Mouse (Mus musculus) hindbrain, embryonic 10.5 days (tissue): Measurements from ENCODE around the gene Wfdc6a. TPM values are rescaled to one million over a fixed set of nuclear protein-coding genes. Genes with fewer than 3 reads are reported as not detected.

ENCODE experiments used
- DNase-seq: peaks from one replicate; pipeline ENCODE4 v3.0.0-alpha.2; 2017; ENCODE audit warnings: low spot score
- H3K27ac ChIP-seq: fragments of 300-500 bp; sonication (generic); 2 replicates; pipeline ENCODE4 v1.5.1; 2016; ENCODE audit warnings: mild to moderate bottlenecking, moderate library complexity
- H3K27me3 ChIP-seq: fragments of 300-500 bp; sonication (generic); 2 replicates; pipeline ENCODE4 v1.6.1; 2016; ENCODE audit warnings: mild to moderate bottlenecking; ENCODE audit not compliant: poor library complexity, insufficient read depth, severe bottlenecking
- H3K36me3 ChIP-seq: fragments of 300-500 bp; sonication (generic); 2 replicates; pipeline ENCODE4 v1.6.1; 2016; ENCODE audit warnings: mild to moderate bottlenecking, moderate library complexity
- H3K4me1 ChIP-seq: fragments of 300-500 bp; sonication (generic); replicated peaks from 2 replicates; pipeline ENCODE4 v1.6.1; 2016; ENCODE audit warnings: mild to moderate bottlenecking
- H3K4me3 ChIP-seq: fragments of 300-500 bp; sonication (generic); 2 replicates; pipeline ENCODE4 v1.5.1; 2016; ENCODE audit warnings: mild to moderate bottlenecking, moderate library complexity
- H3K9me3 ChIP-seq: fragments of 300-500 bp; sonication (generic); 2 replicates; pipeline ENCODE4 v1.6.1; 2016; ENCODE audit warnings: mild to moderate bottlenecking, moderate library complexity
- WGBS: fragments of 180-500 bp; shearing (Covaris S2); methylation state at CpG from one replicate; pipeline ENCODE4 v1.1.7; 2016; 5-methylcytosine and 5-hydroxymethylcytosine counted together
- polyA plus RNA-seq: library from polyadenylated mRNA; unstranded; fragments of >200 nt; fragmentation: Nextera tagmentation; extraction: Ambion mirVana; gene quantifications from 2 replicates; pipeline ENCODE4 v1.2.1, GENCODE M21; 2016

Wfdc6a gene
- polyA plus RNA-seq, 1 experiment from 2014 or later: not detected

- H3K27ac ChIP-seq: no peak overlapping the region
- peaks cover 3% of the 10 kb centered on the region for H3K4me1 ChIP-seq
- no peak overlapping the region for H3K4me3 ChIP-seq
- no peaks in the 10 kb centered on the region for H3K27me3 ChIP-seq
- no peaks in the 10 kb centered on the region for H3K9me3 ChIP-seq
- WGBS: 50% methylated on average over 5 of the region's 5 CpGs
- no peak for DNase-seq
- no peaks in the 10 kb centered on the region for H3K36me3 ChIP-seq
These were observed 40.7 kb downstream of the Wfdc6a start for GRCm38 (mm10) chr2:164544454-164545097.

GRCm38 (mm10) chr2:164543745-164544144 is 41.5 kb downstream of the Wfdc6a start:
- no peak overlapping the region for H3K4me3 ChIP-seq
- H3K9me3 ChIP-seq: no peaks in the 10 kb centered on the region
- H3K36me3 ChIP-seq: no peaks in the 10 kb centered on the region
- H3K27ac ChIP-seq: no peak overlapping the region
- 70% methylated on average over 2 of the region's 2 CpGs for WGBS
- no peaks in the 10 kb centered on the region for H3K27me3 ChIP-seq
- no peaks in the 10 kb centered on the region; the same call in 1 of the 2 replicates for H3K4me1 ChIP-seq
- no peak for DNase-seq

GRCm38 (mm10) chr2:164542598-164542997 is 42.6 kb downstream of the Wfdc6a start:
- no peaks in the 10 kb centered on the region for H3K36me3 ChIP-seq
- no peak overlapping the region for H3K27ac ChIP-seq
- no peaks in the 10 kb centered on the region; the same call in 1 of the 2 replicates for H3K4me1 ChIP-seq
- no peak overlapping the region for H3K4me3 ChIP-seq
- no peaks in the 10 kb centered on the region for H3K27me3 ChIP-seq
- DNase-seq: no peak
- 90% methylated on average over 7 of the region's 7 CpGs for WGBS
- H3K9me3 ChIP-seq: no peaks in the 10 kb centered on the region

- Histone ChIP-seq H3K27me3 (no peaks in the 10 kb centered on the region), H3K36me3 (no peaks in the 10 kb centered on the region), H3K4me1 (no peaks in the 10 kb centered on the region; the same call in 1 of the 2 replicates), H3K4me3 (no peak overlapping the region), H3K9me3 (no peaks in the 10 kb centered on the region), H3K27ac (no peak overlapping the region)
- DNase-seq: no peak
- 79% methylated on average over 5 of the region's 5 CpGs for WGBS
These were observed 43.1 kb downstream of the Wfdc6a start for GRCm38 (mm10) chr2:164542132-164542531.

- no peaks in the 10 kb centered on the region for H3K27me3 ChIP-seq
- DNase-seq: no peak
- no peaks in the 10 kb centered on the region for H3K9me3 ChIP-seq
- no peaks in the 10 kb centered on the region for H3K36me3 ChIP-seq
- 49% methylated on average over 8 of the region's 8 CpGs for WGBS
- H3K4me3 ChIP-seq: no peak overlapping the region
- no peak overlapping the region for H3K27ac ChIP-seq
- no peaks in the 10 kb centered on the region; the same call in 1 of the 2 replicates for H3K4me1 ChIP-seq
These were observed 44.4 kb downstream of the Wfdc6a start for GRCm38 (mm10) chr2:164540652-164541427.

- Histone ChIP-seq H3K36me3 (no peaks in the 10 kb centered on the region), H3K27ac (no peak overlapping the region), H3K4me1 (no peaks in the 10 kb centered on the region; the same call in 1 of the 2 replicates), H3K9me3 (no peaks in the 10 kb centered on the region), H3K4me3 (no peak overlapping the region), H3K27me3 (no peaks in the 10 kb centered on the region)
- WGBS: 86% methylated on average over 4 of the region's 4 CpGs
- DNase-seq: no peak
These were observed 48.2 kb downstream of the Wfdc6a start for GRCm38 (mm10) chr2:164537003-164537402.

GRCm38 (mm10) chr2:164534315-164534714 is 50.9 kb downstream of the Wfdc6a start:
- Histone ChIP-seq H3K4me3 (no peak overlapping the region), H3K27me3 (no peaks in the 10 kb centered on the region), H3K4me1 (no peaks in the 10 kb centered on the region), H3K36me3 (no peaks in the 10 kb centered on the region), H3K9me3 (no peaks in the 10 kb centered on the region), H3K27ac (no peak overlapping the region)
- WGBS: 83% methylated on average over 10 of the region's 10 CpGs
- no peak for DNase-seq

GRCm38 (mm10) chr2:164531169-164531568 is 54.1 kb downstream of the Wfdc6a start:
- Histone ChIP-seq H3K4me1 (no peaks in the 10 kb centered on the region), H3K27ac (no peak overlapping the region), H3K27me3 (no peaks in the 10 kb centered on the region), H3K36me3 (no peaks in the 10 kb centered on the region), H3K9me3 (peaks cover 10% of the 10 kb centered on the region), H3K4me3 (no peak overlapping the region)
- WGBS: 7% methylated on average over 3 of the region's 3 CpGs
- DNase-seq: peak; percentile 72

Other genes with a start within 250 kb of the Wfdc6a start
- 0.31 TPM in 1 of 2 replicates, not detected in the other for gene Slpi, start 196.4 kb downstream of the Wfdc6a start, polyA plus RNA-seq
- 0.02 TPM in 1 of 2 replicates, not detected in the other for gene Rbpjl, start 182.3 kb downstream of the Wfdc6a start, polyA plus RNA-seq
- gene Matn4, start 180.3 kb downstream of the Wfdc6a start, polyA plus RNA-seq: 0.35 and 0.72 TPM in 2 replicates
- gene Sdc4, start 141.6 kb downstream of the Wfdc6a start, polyA plus RNA-seq: 14.8 and 18.0 TPM in 2 replicates
- 61.5 and 76.4 TPM in 2 replicates for gene Sys1, start 128.5 kb downstream of the Wfdc6a start, polyA plus RNA-seq
- gene Gm20458, start 124.5 kb downstream of the Wfdc6a start, polyA plus RNA-seq: 4.4 and 4.5 TPM in 2 replicates
- not detected in 2 replicates for gene Trp53tg5, start 111.7 kb downstream of the Wfdc6a start, polyA plus RNA-seq
- gene Dbndd2, start 99.3 kb downstream of the Wfdc6a start, polyA plus RNA-seq: 1.9 and 3.3 TPM in 2 replicates
- 39.7 and 48.8 TPM in 2 replicates for gene Pigt, start 87.9 kb downstream of the Wfdc6a start, polyA plus RNA-seq
- 27.6 and 64.4 TPM in 2 replicates for gene Wfdc2, start 23.0 kb downstream of the Wfdc6a start, polyA plus RNA-seq
- gene Spint3, start 12.0 kb downstream of the Wfdc6a start, polyA plus RNA-seq: not detected in 2 replicates
- gene Eppin, start 8.1 kb upstream of the Wfdc6a start, polyA plus RNA-seq: not detected in 2 replicates
- gene Wfdc6b, start 28.1 kb upstream of the Wfdc6a start, polyA plus RNA-seq: not detected in 2 replicates
- gene Wfdc8, start 28.2 kb upstream of the Wfdc6a start, polyA plus RNA-seq: not detected in 2 replicates
- gene Wfdc16, start 53.3 kb upstream of the Wfdc6a start, polyA plus RNA-seq: not detected in 2 replicates
- gene Wfdc10, start 70.6 kb upstream of the Wfdc6a start, polyA plus RNA-seq: 0.51 TPM in 1 of 2 replicates, not detected in the other
- gene Wfdc9, start 71.1 kb upstream of the Wfdc6a start, polyA plus RNA-seq: not detected in 2 replicates
- not detected in 2 replicates for gene Wfdc11, start 88.6 kb upstream of the Wfdc6a start, polyA plus RNA-seq
- 0.15 TPM in 1 of 2 replicates, not detected in the other for gene Wfdc13, start 99.7 kb upstream of the Wfdc6a start, polyA plus RNA-seq
- not detected in 2 replicates for gene Spint4, start 113.1 kb upstream of the Wfdc6a start, polyA plus RNA-seq
- gene Spint5, start 129.9 kb upstream of the Wfdc6a start, polyA plus RNA-seq: not detected in 2 replicates
- 0.85 and 1.4 TPM in 2 replicates for gene Wfdc3, start 160.5 kb upstream of the Wfdc6a start, polyA plus RNA-seq
- gene Dnttip1, start 160.5 kb upstream of the Wfdc6a start, polyA plus RNA-seq: 81.3 and 87.4 TPM in 2 replicates
- 588 and 602 TPM in 2 replicates for gene Ube2c, start 184.5 kb upstream of the Wfdc6a start, polyA plus RNA-seq
- not detected in 2 replicates for gene Tnnc2, start 194.5 kb upstream of the Wfdc6a start, polyA plus RNA-seq
- gene Snx21, start 200.4 kb upstream of the Wfdc6a start, polyA plus RNA-seq: 10.8 and 13.7 TPM in 2 replicates
- gene Acot8, start 219.4 kb upstream of the Wfdc6a start, polyA plus RNA-seq: 16.5 and 17.7 TPM in 2 replicates
- 9.3 and 12.4 TPM in 2 replicates for gene Zswim3, start 219.7 kb upstream of the Wfdc6a start, polyA plus RNA-seq
- 25.1 and 27.5 TPM in 2 replicates for gene Zswim1, start 237.2 kb upstream of the Wfdc6a start, polyA plus RNA-seq
- gene Spata25, start 243.1 kb upstream of the Wfdc6a start, polyA plus RNA-seq: not detected in 2 replicates
- 98.2 and 104 TPM in 2 replicates for gene Ctsa, start 247.4 kb upstream of the Wfdc6a start, polyA plus RNA-seq
- 4.3 and 5.1 TPM in 2 replicates for gene Neurl2, start 248.0 kb upstream of the Wfdc6a start, polyA plus RNA-seq